Mouse (Mus musculus) G1E (cell line): ENCODE results near the gene Dlst. TPM values are rescaled to one million over a fixed set of nuclear protein-coding genes. Genes with fewer than 3 reads are reported as not detected.
A peak's percentile ranks its signal among the peaks of the same experiment; 100 is the strongest.

Experiments used
- ATAC-seq: 2 replicates; pipeline ENCODE4 v1.8.0; 2016; ENCODE audit warnings: mild to moderate bottlenecking; ENCODE audit not compliant: insufficient number of reproducible peaks, poor library complexity, low FRiP score, severe bottlenecking; ENCODE audit errors: extremely low read depth
- DNase-seq: peaks from one replicate; pipeline ENCODE4 v3.0.0; 2012; ENCODE audit warnings: low spot score
- H3K27me3 ChIP-seq: 2 replicates; pipeline ENCODE4 v1.6.1; 2012; ENCODE audit warnings: mild to moderate bottlenecking, low read length, inconsistent platforms; ENCODE audit not compliant: insufficient read depth
- H3K36me3 ChIP-seq: replicated peaks from 2 replicates; pipeline ENCODE3; 2012; ENCODE audit warnings: mild to moderate bottlenecking, inconsistent platforms
- H3K4me1 ChIP-seq: 2 replicates; pipeline ENCODE4 v1.6.1; 2012; ENCODE audit warnings: low read depth, low read length, inconsistent platforms, mixed read lengths; ENCODE audit not compliant: insufficient read depth
- H3K4me3 ChIP-seq: 2 replicates; pipeline ENCODE4 v1.5.1; 2012; ENCODE audit warnings: low read depth, mild to moderate bottlenecking, inconsistent platforms, low read length, moderate library complexity, mixed read lengths
- H3K9me3 ChIP-seq: replicated peaks from 2 replicates; pipeline ENCODE4 v1.6.1; 2012; ENCODE audit warnings: inconsistent platforms
- CTCF ChIP-seq: IDR thresholded peaks from 2 replicates; pipeline ENCODE4 v1.5.1; 2012; ENCODE audit warnings: low read depth, low read length, inconsistent platforms, mixed read lengths
- GATA1 ChIP-seq: IDR thresholded peaks from 2 replicates; pipeline ENCODE4 v1.6.1; 2012; ENCODE audit warnings: borderline replicate concordance, low read length, inconsistent platforms, mixed read lengths
- GATA2 ChIP-seq: IDR thresholded peaks from 2 replicates; pipeline ENCODE4 v1.6.1; 2012; ENCODE audit warnings: low read depth, low read length, inconsistent platforms, borderline replicate concordance
- POLR2AphosphoS5 ChIP-seq: IDR thresholded peaks from 2 replicates; pipeline ENCODE4 v1.6.1; 2012; ENCODE audit warnings: low read depth, low read length, inconsistent platforms; ENCODE audit not compliant: insufficient replicate concordance
- TAL1 ChIP-seq: conservative IDR thresholded peaks from 2 replicates; pipeline ENCODE4 v1.6.1; 2012; ENCODE audit warnings: low read depth, low read length, inconsistent platforms, mixed read lengths
- polyA plus RNA-seq: library from polyadenylated mRNA; stranded (reverse); fragments of >175 nt; gene quantifications from 2 replicates; pipeline ENCODE4 v1.2.3, GENCODE M21; 2012
- total RNA-seq, 2 experiments: library from RNA; stranded (forward) in 1 of 2; stranded (reverse) in 1 of 2; fragments of 200-1000 nt in 1 of 2; fragments of >200 nt in 1 of 2; fragmentation: Nextera tagmentation in 1 of 2; gene quantifications; 2 replicates each; pipeline ENCODE4 v1.2.3; 2014 to 2017

Gene Dlst
- total RNA-seq (2014; fragmentation: Nextera tagmentation) (208 and 213 TPM in 2 replicates), total RNA-seq (2017) (200 and 221 TPM in 2 replicates), polyA plus RNA-seq (728 and 1,047 TPM in 2 replicates)

GRCm38 (mm10) chr12:85110698-85111592, at the start of gene Dlst, which contains the start of gene Prox2:
Gene Dlst, plus strand, starts transcription at chr12:85110833.
Gene Prox2, minus strand, starts transcription at chr12:85110759.
- Histone ChIP-seq H3K4me1 (peaks cover 56% of the 10 kb centered on the region), H3K27me3 (no peaks in the 10 kb centered on the region), H3K4me3 (peak within 1 kb of the TSS; percentile 86), H3K9me3 (no peaks in the 10 kb centered on the region), H3K36me3 (peaks cover 52% of the 10 kb centered on the region)
- ATAC-seq (peak; percentile 65), DNase-seq (peak; percentile 96)
- TF ChIP-seq TAL1 (no peak), POLR2AphosphoS5 (0 out of 2 replicates have a peak, but pooled peaks have one; percentile 38)

GRCm38 (mm10) chr12:85071043-85071442, 39.6 kb upstream of the Dlst start:
- Histone ChIP-seq H3K36me3 (peaks cover 73% of the 10 kb centered on the region), H3K9me3 (no peaks in the 10 kb centered on the region), H3K4me3 (no peak overlapping the region), H3K27me3 (no peaks in the 10 kb centered on the region), H3K4me1 (no peaks in the 10 kb centered on the region)
- no peak for ATAC-seq
- DNase-seq: no peak
- TF ChIP-seq POLR2AphosphoS5 (no peak), CTCF (no peak), GATA2 (no peak), TAL1 (no peak), GATA1 (no peak)

- Histone ChIP-seq H3K9me3 (no peaks in the 10 kb centered on the region), H3K36me3 (peaks cover 57% of the 10 kb centered on the region), H3K4me3 (no peak overlapping the region), H3K4me1 (no peaks in the 10 kb centered on the region), H3K27me3 (no peaks in the 10 kb centered on the region)
- ATAC-seq (no peak), DNase-seq (no peak)
- no peak for TF ChIP-seq TAL1
- no peak for TF ChIP-seq GATA1
- TF ChIP-seq GATA2: no peak
- TF ChIP-seq CTCF: no peak
- TF ChIP-seq POLR2AphosphoS5: no peak
Observed at GRCm38 (mm10) chr12:85077100-85077499, 33.5 kb upstream of the Dlst start.

GRCm38 (mm10) chr12:85084257-85084656, 26.4 kb upstream of the Dlst start:
- peak; percentile 73 for ATAC-seq

GRCm38 (mm10) chr12:85084941-85085340, 25.7 kb upstream of the Dlst start:
- Histone ChIP-seq H3K9me3 (peaks cover 4% of the 10 kb centered on the region; the same call in 1 of the 2 replicates), H3K36me3 (peaks cover 51% of the 10 kb centered on the region)

More at GRCm38 (mm10) chr12:85084257-85084656, 26.4 kb upstream of the Dlst start:
- peaks cover 3% of the 10 kb centered on the region; the same call in 1 of the 2 replicates for H3K9me3 ChIP-seq
- H3K36me3 ChIP-seq: peaks cover 44% of the 10 kb centered on the region
- peaks cover 35% of the 10 kb centered on the region for H3K4me1 ChIP-seq
- TF ChIP-seq GATA2 (no peak), POLR2AphosphoS5 (no peak), TAL1 (no peak), CTCF (no peak), GATA1 (no peak)
- DNase-seq: no peak
- no peaks in the 10 kb centered on the region for H3K27me3 ChIP-seq
- H3K4me3 ChIP-seq: no peak overlapping the region

GRCm38 (mm10) chr12:85087845-85088244, 22.8 kb upstream of the Dlst start:
- peaks cover 53% of the 10 kb centered on the region for H3K4me1 ChIP-seq
- H3K4me3 ChIP-seq: no peak overlapping the region
- no peaks in the 10 kb centered on the region for H3K27me3 ChIP-seq
- no peak for DNase-seq
- no peak for ATAC-seq
- peaks cover 4% of the 10 kb centered on the region; the same call in 1 of the 2 replicates for H3K9me3 ChIP-seq
- TF ChIP-seq CTCF (no peak), POLR2AphosphoS5 (no peak), GATA2 (no peak), GATA1 (no peak), TAL1 (no peak)
- peaks cover 58% of the 10 kb centered on the region for H3K36me3 ChIP-seq

More at GRCm38 (mm10) chr12:85084941-85085340, 25.7 kb upstream of the Dlst start:
- no peak overlapping the region for H3K4me3 ChIP-seq
- no peak for ATAC-seq
- TF ChIP-seq GATA1 (no peak), TAL1 (no peak), POLR2AphosphoS5 (no peak), GATA2 (no peak), CTCF (no peak)
- H3K27me3 ChIP-seq: no peaks in the 10 kb centered on the region
- no peak for DNase-seq
- peaks cover 40% of the 10 kb centered on the region for H3K4me1 ChIP-seq
